ENCODE assay signal across 8 mouse cellular contexts in the genomic region with DNA sequence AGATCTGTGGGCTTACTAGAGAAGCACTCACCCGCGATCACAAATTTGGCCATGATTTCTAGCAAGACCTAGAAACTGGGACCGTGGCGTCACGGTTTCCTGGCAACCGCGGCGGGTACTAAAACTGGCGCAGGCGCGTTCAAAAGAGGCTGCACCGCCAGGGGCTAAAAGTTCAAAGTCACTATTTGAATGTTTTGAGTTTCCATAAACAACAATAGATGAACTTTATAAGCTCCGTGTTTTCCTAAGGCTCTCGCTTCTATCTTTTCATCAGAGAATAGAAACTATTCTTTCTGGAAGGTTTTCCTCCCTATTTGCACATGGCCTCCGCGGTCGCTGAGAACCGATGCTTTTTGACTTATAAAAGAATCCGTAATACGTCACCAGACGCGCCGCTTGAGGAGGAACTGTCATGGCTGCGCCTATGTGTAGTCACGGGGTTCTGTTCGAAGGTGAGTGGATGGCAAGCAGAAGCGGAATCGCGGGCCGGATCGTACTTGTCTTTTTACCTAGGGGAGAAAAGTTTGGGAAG. TPM values are rescaled to one million over a fixed set of nuclear protein-coding genes. Genes with fewer than 3 reads are reported as not detected.
DNase-seq lines count a peak whose midpoint lies in the region; ATAC-seq lines count a peak whose summit lies in the region.

Gene Mdh1b, minus strand, starts transcription at position 79 of the 532 bp plus-strand sequence.
Gene Fastkd2, plus strand, starts transcription at position 375 of the 532 bp plus-strand sequence.

- no peaks in the 10 kb centered on the region for H3K27me3 ChIP-seq in hindbrain, embryonic 11.5 days (ENCODE audit: control insufficient read depth, insufficient read depth, low read length)

- no peak within 1 kb of the TSS for H3K27ac ChIP-seq in hindbrain, embryonic 11.5 days (ENCODE audit: low read depth, low read length)

- H3K4me3 ChIP-seq in hindbrain, embryonic 11.5 days (ENCODE audit: low read depth, low read length) = peak within 1 kb of the TSS; percentile 63

- H3K9me3 ChIP-seq in hindbrain, embryonic 11.5 days (ENCODE audit: control insufficient read depth, low read length) = no peaks in the 10 kb centered on the region

- ATAC-seq in hindbrain, embryonic 11.5 days (ENCODE audit: low FRiP score) = peak; percentile 95

- DNase-seq in Muller cell, postnatal 12 days (ENCODE audit: inconsistent ontology term) = peak; percentile 85
- peak; percentile 90 for DNase-seq in cerebellum, adult 9-11 months
- DNase-seq in frontal cortex, adult 2 months (ENCODE audit: extremely low spot score in 1 of 2, low spot score in 1 of 2) = peak; percentile 88 to 97
- DNase-seq in hindbrain, embryonic 11.5 days (ENCODE audit: low spot score) = peak; percentile 91
- peak; percentile 85 to 88 for DNase-seq in layer of hippocampus, postnatal 10 days (ENCODE audit: low spot score in 2 of 2)
- peak; percentile 95 for DNase-seq in lung, postnatal 10 days
- peak; percentile 80 for DNase-seq in ovary, postnatal 36 days (ENCODE audit: low spot score)
- DNase-seq in thymus, postnatal 25 days = peak; percentile 86

- 0% methylated on average over 31 of the region's 31 CpGs for WGBS in hindbrain, embryonic 11.5 days

- peak within 1 kb of the TSS; percentile 60 for H3K9ac ChIP-seq in hindbrain, embryonic 11.5 days (ENCODE audit: low read depth, low read length)

- peaks cover 2% of the 10 kb centered on the region; the same call in 1 of the 2 replicates for H3K4me1 ChIP-seq in hindbrain, embryonic 11.5 days (replicated peaks; ENCODE audit: control insufficient read depth, insufficient read depth, low read length)

- H3K4me2 ChIP-seq in hindbrain, embryonic 11.5 days (replicated peaks; ENCODE audit: low read depth, low read length) = peak within 1 kb of the TSS; percentile 46

- no peaks in the 10 kb centered on the region for H3K36me3 ChIP-seq in hindbrain, embryonic 11.5 days (ENCODE audit: control insufficient read depth, insufficient read depth, low read length)

RNA-seq across cellular contexts. Expression of gene Mdh1b, which starts in this region (rescaled TPM):
- 0.92 and 0.99 TPM in 2 replicates for polyA plus RNA-seq in frontal cortex, adult 2 months (2012; rRNA removed)
- 0.82 and 1.0 TPM in 2 replicates for polyA plus RNA-seq in hindbrain, embryonic 11.5 days (2014; fragmentation: Nextera tagmentation; extraction: Ambion mirVana)
- total RNA-seq in layer of hippocampus, postnatal 10 days (2021) = under 1 TPM; 0.76 to 0.82 TPM

RNA-seq across cellular contexts. Expression of gene Fastkd2, which starts in this region (rescaled TPM):
- 14.6 and 21.6 TPM in 2 replicates for polyA plus RNA-seq in frontal cortex, adult 2 months (2012; rRNA removed)
- polyA plus RNA-seq in hindbrain, embryonic 11.5 days (2014; fragmentation: Nextera tagmentation; extraction: Ambion mirVana) = 59.5 and 70.1 TPM in 2 replicates
- 10 to 100 TPM; 19.4 to 23.4 TPM for total RNA-seq in layer of hippocampus, postnatal 10 days (2021)
